Mouse (Mus musculus) kidney, embryonic 16.5 days (tissue): ENCODE results near the gene Arfip1. TPM values are rescaled to one million over a fixed set of nuclear protein-coding genes. Genes with fewer than 3 reads are reported as not detected.
A peak's percentile ranks its signal among the peaks of the same experiment; 100 is the strongest.

Experiments
- ATAC-seq: fragments of 200-750 bp; cut with Nextera tagmentation; 2 replicates; pipeline ENCODE4 v1.8.0; 2017; ENCODE audit warnings: moderate TSS enrichment; ENCODE audit not compliant: low FRiP score, low TSS enrichment
- H3K27ac ChIP-seq: fragments of 300-500 bp; sonication (generic); 2 replicates; pipeline ENCODE4 v1.5.1; 2014; ENCODE audit warnings: low read length
- H3K27me3 ChIP-seq: fragments of 300-500 bp; sonication (generic); 2 replicates; pipeline ENCODE4 v1.6.1; 2014; ENCODE audit warnings: low read length, control low read depth, mixed read lengths; ENCODE audit not compliant: insufficient read depth
- H3K36me3 ChIP-seq: fragments of 300-500 bp; sonication (generic); 2 replicates; pipeline ENCODE4 v1.6.1; 2014; ENCODE audit warnings: low read length, control low read depth, mixed read lengths; ENCODE audit not compliant: insufficient read depth
- H3K4me1 ChIP-seq: fragments of 300-500 bp; sonication (generic); 2 replicates; pipeline ENCODE4 v1.6.1; 2014; ENCODE audit warnings: low read length, control low read depth, mixed read lengths; ENCODE audit not compliant: insufficient read depth
- H3K4me2 ChIP-seq: fragments of 300-500 bp; sonication (generic); replicated peaks from 2 replicates; pipeline ENCODE4 v1.6.1; 2014; ENCODE audit warnings: low read depth, low read length
- H3K4me3 ChIP-seq: fragments of 300-500 bp; sonication (generic); 2 replicates; pipeline ENCODE4 v1.5.1; 2014; ENCODE audit warnings: mild to moderate bottlenecking, low read length
- H3K9ac ChIP-seq: fragments of 300-500 bp; sonication (generic); replicated peaks from 2 replicates; pipeline ENCODE4 v1.6.1; 2014; ENCODE audit warnings: low read length
- H3K9me3 ChIP-seq: fragments of 300-500 bp; sonication (generic); 2 replicates; pipeline ENCODE4 v1.6.1; 2016; ENCODE audit warnings: low read length, control low read depth
- WGBS: fragments of 180-500 bp; shearing (Covaris S2); extraction: QIAGEN DNeasy Blood & Tissue Kit; methylation state at CpG from one replicate; pipeline ENCODE4 v1.1.7; 2014; 5-methylcytosine and 5-hydroxymethylcytosine counted together
- polyA plus RNA-seq: library from polyadenylated mRNA; unstranded; fragments of >200 nt; fragmentation: Nextera tagmentation; extraction: Ambion mirVana; gene quantifications from 2 replicates; pipeline ENCODE4 v1.2.1, GENCODE M21; 2015

Gene Arfip1
- polyA plus RNA-seq, 1 experiment from 2014 or later = 51.5 TPM

- ATAC-seq = no peak
- WGBS = 54% methylated on average over 12 of the region's 12 CpGs
- Histone ChIP-seq H3K9ac (no peak overlapping the region), H3K9me3 (no peaks in the 10 kb centered on the region), H3K4me3 (no peak overlapping the region), H3K36me3 (no peaks in the 10 kb centered on the region), H3K27ac (no peak overlapping the region), H3K4me1 (peaks cover 12% of the 10 kb centered on the region), H3K4me2 (no peak overlapping the region), H3K27me3 (no peaks in the 10 kb centered on the region)
Measured at GRCm38 (mm10) chr3:84455733-84456417, 126.5 kb downstream of the Arfip1 start.

- 63% methylated on average over 3 of the region's 3 CpGs for WGBS
- Histone ChIP-seq H3K27me3 (no peaks in the 10 kb centered on the region), H3K4me1 (peaks cover 7% of the 10 kb centered on the region; the same call in 1 of the 2 replicates), H3K9me3 (no peaks in the 10 kb centered on the region), H3K36me3 (no peaks in the 10 kb centered on the region), H3K9ac (no peak overlapping the region), H3K27ac (no peak overlapping the region), H3K4me3 (no peak overlapping the region), H3K4me2 (no peak overlapping the region)
- ATAC-seq = no peak
Measured at GRCm38 (mm10) chr3:84450651-84451050, 131.8 kb downstream of the Arfip1 start.

- peak; percentile 14; the same call in 1 of the 2 replicates for ATAC-seq
Measured at GRCm38 (mm10) chr3:84449015-84449414, 133.4 kb downstream of the Arfip1 start.

GRCm38 (mm10) chr3:84447803-84448202 lies 134.6 kb downstream of the Arfip1 start:
- no peaks in the 10 kb centered on the region for H3K27me3 ChIP-seq
- H3K4me1 ChIP-seq = peaks cover 7% of the 10 kb centered on the region; the same call in 1 of the 2 replicates
- no peak overlapping the region for H3K9ac ChIP-seq
- WGBS = 69% methylated on average over 5 of the region's 5 CpGs
- no peaks in the 10 kb centered on the region for H3K9me3 ChIP-seq
- H3K4me3 ChIP-seq = no peak overlapping the region
- no peak for ATAC-seq
- no peak overlapping the region for H3K4me2 ChIP-seq
- no peaks in the 10 kb centered on the region for H3K36me3 ChIP-seq
- no peak overlapping the region for H3K27ac ChIP-seq

More at GRCm38 (mm10) chr3:84449015-84449414, 133.4 kb downstream of the Arfip1 start:
- Histone ChIP-seq H3K27ac (no peak overlapping the region), H3K4me1 (peaks cover 7% of the 10 kb centered on the region; the same call in 1 of the 2 replicates), H3K27me3 (no peaks in the 10 kb centered on the region), H3K4me2 (no peak overlapping the region), H3K9me3 (no peaks in the 10 kb centered on the region), H3K36me3 (no peaks in the 10 kb centered on the region), H3K9ac (no peak overlapping the region), H3K4me3 (no peak overlapping the region)
- WGBS = 58% methylated on average over 9 of the region's 9 CpGs

Other genes starting within 250 kb of the Arfip1 start
- 3.1 and 3.9 TPM in 2 replicates for gene Fhdc1, start 102.2 kb downstream of the Arfip1 start, polyA plus RNA-seq
- 0.09 TPM in 1 of 2 replicates, not detected in the other for gene Tigd4, start 10.9 kb upstream of the Arfip1 start, polyA plus RNA-seq
- 0.82 and 0.89 TPM in 2 replicates for gene Tmem154, start 83.6 kb upstream of the Arfip1 start, polyA plus RNA-seq
- gene Fbxw7, start 232.6 kb upstream of the Arfip1 start, polyA plus RNA-seq = 8.7 and 8.8 TPM in 2 replicates